Mouse (Mus musculus) forebrain, embryonic 16.5 days (tissue): ENCODE measurements around the gene Lrguk. TPM values are rescaled to one million over a fixed set of nuclear protein-coding genes. Genes with fewer than 3 reads are reported as not detected.
A peak's percentile ranks its signal among the peaks of the same experiment; 100 is the strongest.

ENCODE experiments used
- ATAC-seq: fragments of 200-750 bp; cut with Nextera tagmentation; 2 replicates; pipeline ENCODE4 v1.8.0; 2017; ENCODE audit warnings: mild to moderate bottlenecking, moderate library complexity
- H3K27ac ChIP-seq: fragments of 300-500 bp; sonication (generic); 2 replicates; pipeline ENCODE4 v1.5.1; 2014; ENCODE audit warnings: low read length, control low read depth
- H3K27me3 ChIP-seq: fragments of 300-500 bp; sonication (generic); replicated peaks from 2 replicates; pipeline ENCODE4 v1.6.1; 2014; ENCODE audit warnings: low read length; ENCODE audit not compliant: control insufficient read depth, insufficient read depth
- H3K36me3 ChIP-seq: fragments of 300-500 bp; sonication (generic); 2 replicates; pipeline ENCODE4 v1.6.1; 2014; ENCODE audit not compliant: control insufficient read depth, insufficient read depth
- H3K4me1 ChIP-seq: fragments of 300-500 bp; sonication (generic); replicated peaks from 2 replicates; pipeline ENCODE4 v1.6.1; 2014; ENCODE audit warnings: low read length; ENCODE audit not compliant: control insufficient read depth, insufficient read depth
- H3K4me2 ChIP-seq: fragments of 300-500 bp; sonication (generic); 2 replicates; pipeline ENCODE4 v1.6.1; 2014; ENCODE audit warnings: mild to moderate bottlenecking, low read length, control low read depth
- H3K4me3 ChIP-seq: fragments of 300-500 bp; sonication (generic); replicated peaks from 2 replicates; pipeline ENCODE4 v1.5.1; 2014; ENCODE audit warnings: mild to moderate bottlenecking, low read length, control low read depth
- H3K9ac ChIP-seq: fragments of 300-500 bp; sonication (generic); replicated peaks from 2 replicates; pipeline ENCODE4 v1.6.1; 2014; ENCODE audit warnings: low read depth, low read length, control low read depth
- H3K9me3 ChIP-seq: fragments of 300-500 bp; sonication (generic); 2 replicates; pipeline ENCODE4 v1.6.1; 2016; ENCODE audit warnings: low read length; ENCODE audit not compliant: control insufficient read depth
- WGBS: fragments of 180-500 bp; shearing (Covaris S2); extraction: QIAGEN DNeasy Blood & Tissue Kit; methylation state at CpG from one replicate; pipeline ENCODE4 v1.1.7; 2014; 5-methylcytosine and 5-hydroxymethylcytosine counted together
- polyA plus RNA-seq: library from polyadenylated mRNA; unstranded; fragments of >200 nt; fragmentation: Nextera tagmentation; extraction: Ambion mirVana; gene quantifications from 2 replicates; pipeline ENCODE4 v1.2.1, GENCODE M21; 2015

The Lrguk gene
- polyA plus RNA-seq, 1 experiment from 2014 or later: 0.73 TPM

DNA sequence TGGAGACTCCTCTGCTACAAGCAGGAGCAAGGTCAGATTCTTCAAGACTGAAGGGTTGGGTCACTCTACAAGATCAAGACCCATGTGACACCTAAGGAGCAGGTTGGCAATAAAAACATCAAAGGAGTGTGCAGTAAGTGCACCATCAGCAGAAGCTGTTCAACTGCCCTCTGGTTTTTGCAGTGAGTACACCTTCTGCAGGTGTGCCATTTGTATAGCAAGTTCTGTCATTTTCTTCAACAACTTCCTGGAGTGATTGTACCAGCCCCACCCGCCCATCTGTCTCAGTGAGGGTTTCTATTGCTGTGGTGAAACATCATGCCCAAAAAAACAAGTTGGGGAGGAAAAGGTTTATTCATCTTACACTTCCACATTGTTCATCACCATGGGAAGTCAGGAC lies 120.6 kb downstream of the Lrguk start:
- Histone ChIP-seq H3K27me3 (no peaks in the 10 kb centered on the region), H3K4me3 (no peak overlapping the region), H3K9me3 (no peaks in the 10 kb centered on the region), H3K36me3 (no peaks in the 10 kb centered on the region), H3K4me1 (peaks cover 38% of the 10 kb centered on the region), H3K9ac (no peak overlapping the region), H3K27ac (peak overlapping the region; percentile 79), H3K4me2 (no peak overlapping the region)
- ATAC-seq: no peak
- 91% methylated on average over 1 of the region's 1 CpGs for WGBS

DNA sequence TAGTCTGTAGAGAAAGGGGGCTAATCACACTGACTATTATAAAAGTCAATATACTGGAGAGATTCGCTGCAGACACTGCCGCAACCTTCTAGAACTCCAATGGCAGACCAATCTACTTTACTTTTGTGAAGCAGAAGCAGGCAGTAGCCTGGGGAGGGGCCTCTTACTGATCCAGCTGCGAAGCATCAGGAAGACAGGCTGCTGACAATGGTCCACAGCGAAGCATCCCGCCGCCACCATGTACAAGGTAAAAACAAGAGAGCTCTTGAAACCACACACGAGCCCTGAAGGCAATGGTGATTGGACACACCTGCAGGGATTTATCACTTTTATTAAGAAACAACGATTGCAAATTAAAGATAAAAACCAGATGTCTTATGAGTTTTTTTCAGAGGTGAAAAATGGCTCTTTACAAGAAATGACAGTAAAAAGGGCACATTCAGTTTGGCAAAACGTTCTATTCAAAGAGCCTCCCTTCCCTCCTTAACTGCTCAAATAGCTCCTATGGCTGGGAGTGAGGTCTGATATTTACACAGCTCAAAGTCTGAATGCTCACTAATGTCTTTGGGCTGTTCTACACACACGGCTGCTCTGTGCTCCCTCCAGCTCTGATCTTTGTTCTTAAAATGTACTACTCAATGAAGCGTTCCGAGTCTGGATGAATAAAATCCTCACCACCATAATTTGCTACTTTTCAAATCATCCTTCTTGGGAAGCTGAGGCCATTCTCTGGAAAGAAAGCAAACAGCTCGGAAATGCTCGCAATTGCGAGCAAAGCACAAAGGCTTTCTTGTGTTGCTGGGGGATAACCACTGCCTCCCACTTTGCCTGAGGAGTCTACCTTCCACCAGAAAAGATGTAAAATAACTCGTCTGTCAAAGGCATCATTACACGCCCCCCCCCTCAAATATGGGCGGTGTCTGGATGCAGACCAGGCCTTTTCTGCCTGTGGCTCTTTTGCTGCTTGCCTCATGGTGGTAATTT lies 124.1 kb downstream of the Lrguk start:
- peaks cover 56% of the 10 kb centered on the region for H3K4me1 ChIP-seq
- H3K9me3 ChIP-seq: no peaks in the 10 kb centered on the region
- no peaks in the 10 kb centered on the region for H3K27me3 ChIP-seq
- H3K27ac ChIP-seq: peak overlapping the region; percentile 95
- H3K36me3 ChIP-seq: peaks cover 7% of the 10 kb centered on the region; the same call in 1 of the 2 replicates
- WGBS: 27% methylated on average over 18 of the region's 18 CpGs
- peak overlapping the region; percentile 18 for H3K4me2 ChIP-seq
- peak overlapping the region; percentile 6; the same call in 1 of the 2 replicates for H3K9ac ChIP-seq
- no peak overlapping the region for H3K4me3 ChIP-seq
- ATAC-seq: peak; percentile 80

DNA sequence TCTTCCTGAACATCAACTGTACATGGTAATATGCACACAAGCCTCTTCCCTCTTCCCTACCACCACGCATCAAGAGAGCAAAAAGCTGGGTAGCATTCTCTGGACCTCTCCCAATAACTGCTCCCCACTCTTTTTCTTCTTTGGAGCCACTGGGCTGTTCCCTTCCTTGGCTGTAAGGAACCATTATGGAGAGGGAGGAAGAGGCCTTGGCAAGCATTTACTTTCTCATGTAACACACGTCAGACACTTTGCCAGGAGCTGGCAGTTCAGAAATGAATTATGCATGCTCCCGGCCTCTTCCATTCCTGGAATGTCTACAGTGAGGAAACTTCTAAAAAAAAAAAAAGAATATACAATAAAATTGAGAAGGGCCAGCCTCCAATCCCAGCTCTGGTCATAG lies 125.0 kb downstream of the Lrguk start:
- H3K4me1 ChIP-seq: peaks cover 50% of the 10 kb centered on the region

DNA sequence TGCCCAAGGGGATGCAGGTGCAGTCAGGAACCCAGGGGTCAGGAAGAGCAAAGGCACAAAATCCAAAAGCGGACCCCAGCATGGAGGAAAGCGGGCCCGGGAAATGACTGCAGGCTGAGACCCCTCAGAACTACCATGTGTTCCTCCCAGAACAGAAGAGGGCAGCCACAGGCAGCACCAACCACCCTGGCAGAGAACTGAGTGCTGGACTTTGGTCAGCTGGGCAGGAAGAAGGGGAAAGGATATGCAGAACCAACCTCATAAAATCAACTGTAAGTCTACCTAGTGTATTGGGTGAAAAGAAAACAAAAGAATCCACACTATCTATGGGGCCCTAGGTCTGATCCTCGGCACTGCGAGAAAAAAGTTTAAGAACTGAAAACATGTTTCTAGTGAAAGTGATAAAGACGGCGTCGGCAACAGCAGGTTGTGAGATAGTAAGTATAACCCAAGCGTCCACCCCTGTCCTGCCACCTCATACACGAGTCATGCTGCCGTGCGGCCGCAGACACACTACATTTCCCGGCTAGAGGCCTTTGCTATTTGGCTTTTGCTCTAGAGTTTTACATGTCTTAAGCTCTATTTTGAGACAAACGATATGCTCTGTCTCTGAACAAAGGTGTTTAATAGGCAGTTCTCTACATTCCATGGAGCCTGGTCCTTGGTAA lies 126.0 kb downstream of the Lrguk start:
- ATAC-seq: no peak
- H3K4me2 ChIP-seq: no peak overlapping the region
- H3K4me3 ChIP-seq: no peak overlapping the region
- no peaks in the 10 kb centered on the region for H3K9me3 ChIP-seq
- H3K36me3 ChIP-seq: peaks cover 12% of the 10 kb centered on the region; the same call in 1 of the 2 replicates
- no peak overlapping the region; the same call in 1 of the 2 replicates for H3K9ac ChIP-seq
- H3K4me1 ChIP-seq: peaks cover 50% of the 10 kb centered on the region
- H3K27ac ChIP-seq: peak overlapping the region; percentile 88
- H3K27me3 ChIP-seq: no peaks in the 10 kb centered on the region
- WGBS: 87% methylated on average over 15 of the region's 15 CpGs

More for the DNA sequence above, 125.0 kb downstream of the Lrguk start:
- peak overlapping the region; percentile 95 for H3K27ac ChIP-seq
- ATAC-seq: peak; percentile 88
- 13% methylated on average over 3 of the region's 3 CpGs for WGBS
- no peaks in the 10 kb centered on the region for H3K9me3 ChIP-seq
- peak overlapping the region; percentile 6; the same call in 1 of the 2 replicates for H3K9ac ChIP-seq
- H3K36me3 ChIP-seq: peaks cover 10% of the 10 kb centered on the region; the same call in 1 of the 2 replicates
- H3K27me3 ChIP-seq: no peaks in the 10 kb centered on the region
- H3K4me3 ChIP-seq: no peak overlapping the region
- H3K4me2 ChIP-seq: peak overlapping the region; percentile 18

DNA sequence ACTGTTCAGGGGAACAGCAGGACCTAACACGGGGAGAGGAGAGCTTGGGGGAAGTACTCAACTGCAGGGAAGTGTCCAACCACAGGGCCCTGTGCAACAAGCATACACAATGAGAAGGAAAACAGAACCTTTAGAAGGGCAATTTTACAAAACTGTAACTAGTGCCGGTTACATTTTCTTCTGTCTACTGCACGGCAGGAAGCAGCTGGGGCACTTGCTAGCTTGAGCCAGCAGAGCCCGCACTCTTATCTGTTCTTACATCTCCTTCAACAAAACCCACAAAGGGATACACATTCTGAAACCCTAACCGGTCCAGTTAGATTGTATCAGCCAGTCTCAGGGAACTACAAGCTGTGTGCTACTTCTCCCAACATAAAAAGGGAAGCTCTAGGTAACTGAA lies 126.8 kb downstream of the Lrguk start:
- no peaks in the 10 kb centered on the region for H3K27me3 ChIP-seq
- WGBS: 60% methylated on average over 5 of the region's 5 CpGs
- H3K9ac ChIP-seq: no peak overlapping the region
- 0 out of 2 replicates have a peak overlapping the region, but pooled peaks have one; percentile 10 for H3K27ac ChIP-seq
- H3K9me3 ChIP-seq: no peaks in the 10 kb centered on the region
- H3K4me3 ChIP-seq: no peak overlapping the region
- no peak for ATAC-seq
- no peak overlapping the region for H3K4me2 ChIP-seq
- peaks cover 14% of the 10 kb centered on the region; the same call in 1 of the 2 replicates for H3K36me3 ChIP-seq
- H3K4me1 ChIP-seq: peaks cover 47% of the 10 kb centered on the region

DNA sequence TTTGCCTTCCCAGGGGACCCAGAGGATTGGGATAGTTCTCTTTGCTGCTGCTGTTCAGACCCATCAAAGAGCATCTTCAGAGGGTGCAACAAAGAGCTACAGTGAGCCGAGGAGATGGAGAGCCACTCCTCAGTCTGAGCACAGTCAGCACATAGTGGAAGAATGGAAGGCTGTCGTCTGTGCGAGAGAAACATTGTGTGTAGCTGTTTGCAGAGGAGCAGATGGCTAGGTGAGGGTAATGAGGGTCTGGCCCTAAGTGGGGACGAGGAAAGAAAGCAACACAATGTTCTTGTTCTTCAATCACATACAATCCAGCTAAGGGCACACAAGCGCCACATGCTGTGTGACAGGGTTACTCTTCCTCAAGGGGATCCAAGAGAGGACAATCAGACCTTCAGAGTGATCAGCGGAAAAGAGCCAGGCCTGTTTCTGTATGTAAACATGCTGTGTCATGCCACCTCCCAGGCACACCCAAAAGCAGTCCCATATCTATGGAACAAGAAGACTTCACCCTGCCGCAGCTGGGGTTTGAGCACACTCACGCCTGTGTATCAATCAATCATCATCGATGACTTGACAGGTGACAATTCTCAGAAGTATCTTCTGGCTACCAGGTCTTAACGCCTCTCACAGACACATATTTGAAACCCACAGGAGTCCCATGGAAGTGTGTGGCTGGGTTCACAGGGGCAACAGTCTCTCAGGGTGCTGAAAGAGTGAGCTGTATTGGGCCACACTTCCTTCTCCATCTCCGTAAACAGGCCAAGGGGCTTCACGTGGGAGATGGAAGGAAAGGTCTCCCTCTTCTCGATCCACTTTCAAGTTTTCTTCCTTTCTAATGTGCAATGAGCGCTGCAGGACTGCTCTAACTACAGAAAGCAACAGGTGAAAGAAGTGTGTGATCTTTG lies 127.8 kb downstream of the Lrguk start:
- 69% methylated on average over 14 of the region's 14 CpGs for WGBS
- no peaks in the 10 kb centered on the region for H3K9me3 ChIP-seq
- H3K4me1 ChIP-seq: peaks cover 46% of the 10 kb centered on the region
- H3K4me2 ChIP-seq: no peak overlapping the region
- ATAC-seq: no peak
- peaks cover 18% of the 10 kb centered on the region; the same call in 1 of the 2 replicates for H3K36me3 ChIP-seq
- no peaks in the 10 kb centered on the region for H3K27me3 ChIP-seq
- H3K9ac ChIP-seq: no peak overlapping the region
- 0 out of 2 replicates have a peak overlapping the region, but pooled peaks have one; percentile 9 for H3K27ac ChIP-seq
- no peak overlapping the region for H3K4me3 ChIP-seq

DNA sequence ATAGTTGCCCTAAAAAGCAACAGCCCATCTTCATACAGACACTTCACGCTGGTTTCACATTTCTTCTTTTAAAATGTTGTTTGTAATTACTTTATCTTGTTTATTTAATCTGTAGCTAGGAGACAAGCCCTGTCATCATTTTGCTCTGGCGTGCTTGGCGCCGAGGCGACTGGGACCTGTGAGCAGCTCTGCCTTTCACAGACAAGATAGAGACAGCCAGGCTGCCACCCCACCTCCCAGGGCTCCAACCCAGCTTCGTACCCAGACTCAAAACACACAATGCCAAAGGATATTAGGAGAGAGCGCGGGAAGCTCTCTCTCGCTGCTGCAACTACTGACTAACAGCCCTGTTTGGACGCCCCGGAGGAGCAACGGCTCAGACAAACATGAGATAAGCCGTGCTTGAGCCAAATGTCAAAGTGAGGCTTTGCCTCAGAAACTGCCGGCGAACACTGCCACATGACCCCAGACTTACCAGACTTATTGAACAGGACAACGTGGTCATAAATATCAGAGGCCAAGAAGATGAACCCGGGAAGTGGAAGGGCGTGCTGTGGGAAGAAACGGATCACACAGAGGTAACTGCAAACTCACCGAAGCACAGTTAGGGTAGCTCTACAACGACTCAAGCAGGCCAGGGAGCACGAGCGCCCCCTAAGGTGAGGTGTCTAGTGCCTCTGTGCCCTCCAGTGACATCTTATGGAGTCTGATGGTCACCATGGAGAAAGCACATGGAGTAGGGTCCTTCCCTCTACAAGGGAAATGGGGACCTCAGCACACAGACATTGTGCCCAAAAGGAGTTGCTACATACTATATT lies 131.0 kb downstream of the Lrguk start:
- Histone ChIP-seq H3K4me3 (no peak overlapping the region), H3K27me3 (no peaks in the 10 kb centered on the region), H3K27ac (no peak overlapping the region), H3K9ac (no peak overlapping the region), H3K36me3 (peaks cover 27% of the 10 kb centered on the region), H3K4me2 (no peak overlapping the region), H3K4me1 (peaks cover 19% of the 10 kb centered on the region), H3K9me3 (no peaks in the 10 kb centered on the region)
- WGBS: 92% methylated on average over 23 of the region's 23 CpGs
- no peak for ATAC-seq

DNA sequence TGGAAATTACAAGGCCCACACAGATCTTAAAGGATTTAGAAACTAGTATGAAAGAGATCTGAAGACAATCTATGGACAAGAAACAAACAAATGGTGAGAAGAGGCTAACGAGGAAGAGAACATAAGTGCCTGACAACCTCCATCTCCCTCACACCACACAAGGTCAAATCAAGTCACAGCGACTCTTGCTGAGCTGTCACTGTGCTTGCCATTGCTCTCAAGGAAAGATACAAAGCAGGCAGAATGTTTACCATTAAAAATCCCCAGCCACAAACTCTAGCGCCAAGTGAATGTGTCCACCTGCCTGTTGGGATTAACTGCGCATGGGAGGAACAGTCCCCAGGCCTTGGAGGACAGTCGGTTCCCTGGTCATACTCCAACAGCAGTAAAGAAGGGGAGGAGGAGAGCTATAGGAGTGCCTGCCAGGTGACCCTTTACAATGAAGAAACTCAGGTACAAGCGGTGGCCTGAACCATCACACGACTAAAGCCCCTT lies 131.6 kb downstream of the Lrguk start:
- Histone ChIP-seq H3K27ac (no peak overlapping the region), H3K36me3 (peaks cover 33% of the 10 kb centered on the region), H3K4me3 (no peak overlapping the region), H3K4me2 (no peak overlapping the region), H3K9me3 (no peaks in the 10 kb centered on the region), H3K4me1 (peaks cover 12% of the 10 kb centered on the region), H3K9ac (no peak overlapping the region), H3K27me3 (no peaks in the 10 kb centered on the region)
- 93% methylated on average over 7 of the region's 7 CpGs for WGBS
- no peak for ATAC-seq
